Mouse (Mus musculus) myocyte (in vitro differentiated cells): ENCODE results near the gene Slc12a6.

Experiments used
- CEBPB ChIP-seq: IDR thresholded peaks from 2 replicates; pipeline ENCODE4 v1.6.1; 2011; ENCODE audit warnings: mild to moderate bottlenecking, moderate library complexity; ENCODE audit not compliant: poor library complexity, insufficient read depth, severe bottlenecking
- E2F4 ChIP-seq: IDR thresholded peaks from one replicate; pipeline ENCODE4 v1.6.1; 2011; ENCODE audit warnings: mild to moderate bottlenecking, control low read depth, moderate library complexity; ENCODE audit not compliant: insufficient read depth
- MAX ChIP-seq: IDR thresholded peaks from one replicate; pipeline ENCODE4 v1.6.1; 2011; ENCODE audit warnings: low read depth, mild to moderate bottlenecking, control low read depth
- MYOD1 ChIP-seq, 3 experiments: IDR thresholded peaks; one replicate each; pipeline ENCODE4 v1.6.1; 2011; ENCODE audit warnings: control low read depth in 2 of 3, low read depth in 2 of 3, mild to moderate bottlenecking in 2 of 3, moderate library complexity in 1 of 3; ENCODE audit not compliant: insufficient read length in 2 of 3, control insufficient read depth in 1 of 3
- POLR2A ChIP-seq: IDR thresholded peaks from one replicate; pipeline ENCODE4 v1.6.1; 2011; ENCODE audit warnings: low read depth, mild to moderate bottlenecking, control low read depth, moderate library complexity; ENCODE audit not compliant: insufficient read length
- POLR2AphosphoS2 ChIP-seq: IDR thresholded peaks from one replicate; pipeline ENCODE4 v1.6.1; 2011; ENCODE audit warnings: low read depth, control low read depth; ENCODE audit not compliant: insufficient read length
- REST ChIP-seq: IDR thresholded peaks from one replicate; pipeline ENCODE4 v1.6.1; 2011; ENCODE audit warnings: mild to moderate bottlenecking, control low read depth, moderate library complexity; ENCODE audit not compliant: insufficient read depth, insufficient read length
- TCF12 ChIP-seq: IDR thresholded peaks from one replicate; pipeline ENCODE4 v1.6.1; 2011; ENCODE audit warnings: mild to moderate bottlenecking, control low read depth; ENCODE audit not compliant: poor library complexity, insufficient read depth, severe bottlenecking
- USF1 ChIP-seq: IDR thresholded peaks from one replicate; pipeline ENCODE4 v1.6.1; 2011; ENCODE audit warnings: low read depth, mild to moderate bottlenecking, control low read depth, moderate library complexity

DNA sequence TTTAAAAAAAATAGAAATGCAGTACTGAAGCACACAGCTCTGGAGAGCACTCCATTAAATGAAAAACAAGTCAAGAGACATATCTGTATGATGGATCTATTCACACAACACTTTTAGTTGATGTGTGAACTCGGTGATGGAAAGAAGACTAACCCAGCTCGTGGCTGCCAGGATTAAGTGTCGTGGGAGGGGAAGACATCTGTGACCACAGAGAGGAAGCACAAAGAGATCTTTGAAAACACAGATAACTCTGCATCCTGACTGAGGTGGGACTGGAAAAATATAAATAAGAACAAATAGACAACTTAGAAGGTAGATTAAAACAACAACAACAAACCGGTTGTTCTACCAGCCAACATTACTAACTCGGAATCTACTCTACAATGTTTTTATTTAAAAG is 43.0 kb upstream of the Slc12a6 start:
- TF ChIP-seq MAX (no peak), POLR2A (no peak), USF1 (no peak), REST (no peak), E2F4 (no peak), POLR2AphosphoS2 (no peak), CEBPB (no peak), TCF12 (no peak), MYOD1 (IDR thresholded peaks at IDR 0.05; ENCODE audit: control insufficient read depth in 1 of 3, insufficient read length in 2 of 3, low read depth in 2 of 3) (no peak)
